Comparison of ENCODE assay signal across 8 mouse cellular contexts in genomic region chr12:86823488-86823854, GRCm38 (mm10).
A peak's percentile ranks its signal among the peaks of the same experiment; 100 is the strongest.
DNase-seq lines count a peak whose midpoint lies in the region; ATAC-seq and TF ChIP-seq lines count a peak whose summit lies in the region.

No protein-coding gene starts in this region.

- WGBS in embryonic facial prominence, embryonic 11.5 days: 53% methylated on average over 4 of the region's 4 CpGs
- WGBS in hindbrain, embryonic 16.5 days: 23% methylated on average over 4 of the region's 4 CpGs
- WGBS in midbrain, postnatal 0 days: 8% methylated on average over 4 of the region's 4 CpGs

- peak overlapping the region; percentile 39 for H3K4me3 ChIP-seq in layer of hippocampus, adult 2 months
- H3K4me3 ChIP-seq in embryonic facial prominence, embryonic 11.5 days (ENCODE audit: low read depth, low read length): no peak overlapping the region
- peak overlapping the region; percentile 21; the same call in 1 of the 2 replicates for H3K4me3 ChIP-seq in hindbrain, embryonic 16.5 days (ENCODE audit: low read length)
- H3K4me3 ChIP-seq in midbrain, postnatal 0 days (ENCODE audit: low read depth, low read length): peak overlapping the region; percentile 15; the same call in 1 of the 2 replicates

- H3K4me2 ChIP-seq in embryonic facial prominence, embryonic 11.5 days (ENCODE audit: low read depth, low read length): peak overlapping the region; percentile 14
- peak overlapping the region; percentile 48 for H3K4me2 ChIP-seq in hindbrain, embryonic 16.5 days (ENCODE audit: low read length)
- peak overlapping the region; percentile 36; the same call in 1 of the 2 replicates for H3K4me2 ChIP-seq in midbrain, postnatal 0 days (ENCODE audit: low read depth, low read length, poor library complexity, severe bottlenecking)

- peak overlapping the region; percentile 56 for H3K9ac ChIP-seq in embryonic facial prominence, embryonic 11.5 days (replicated peaks; ENCODE audit: low read length)
- peak overlapping the region; percentile 69 for H3K9ac ChIP-seq in hindbrain, embryonic 16.5 days (ENCODE audit: low read depth, low read length)
- peak overlapping the region; percentile 46 for H3K9ac ChIP-seq in midbrain, postnatal 0 days (replicated peaks; ENCODE audit: low read length, poor library complexity, severe bottlenecking)

- TF ChIP-seq CTCF in layer of hippocampus, adult 2 months (conservative IDR thresholded peaks at IDR 0.05): no peak
- TF ChIP-seq CTCF in midbrain, postnatal 0 days (IDR thresholded peaks at IDR 0.05): no peak

- peak overlapping the region; percentile 92 for H3K27ac ChIP-seq in layer of hippocampus, adult 2 months
- peak overlapping the region; percentile 96 for H3K27ac ChIP-seq in embryonic facial prominence, embryonic 11.5 days (replicated peaks; ENCODE audit: low read depth, low read length)
- peak overlapping the region; percentile 99 for H3K27ac ChIP-seq in hindbrain, embryonic 16.5 days (ENCODE audit: low read depth, low read length)
- H3K27ac ChIP-seq in midbrain, postnatal 0 days (ENCODE audit: low read depth, low read length): peak overlapping the region; percentile 98

- no peaks in the 10 kb centered on the region for H3K9me3 ChIP-seq in embryonic facial prominence, embryonic 11.5 days (replicated peaks; ENCODE audit: control insufficient read depth, low read length)
- H3K9me3 ChIP-seq in hindbrain, embryonic 16.5 days (ENCODE audit: control insufficient read depth, low read length): no peaks in the 10 kb centered on the region
- H3K9me3 ChIP-seq in midbrain, postnatal 0 days (ENCODE audit: low read length): no peaks in the 10 kb centered on the region

- no peak for DNase-seq in layer of hippocampus, adult 2 months (ENCODE audit: low spot score in 2 of 2)
- no peak for DNase-seq in layer of hippocampus, postnatal 25 days (ENCODE audit: extremely low spot score in 1 of 2, low spot score in 1 of 2)
- DNase-seq in embryonic facial prominence, embryonic 11.5 days (ENCODE audit: low spot score): no peak
- DNase-seq in midbrain, postnatal 0 days (ENCODE audit: low spot score): no peak
- DNase-seq in right cerebral cortex, postnatal 25 days: no peak
- DNase-seq in right cerebral cortex, postnatal 14 days: no peak
- no peak for DNase-seq in cerebellum, postnatal 4 days (ENCODE audit: low spot score in 2 of 2)

- H3K36me3 ChIP-seq in embryonic facial prominence, embryonic 11.5 days (replicated peaks; ENCODE audit: control insufficient read depth, insufficient read depth, low read depth, low read length): no peaks in the 10 kb centered on the region
- H3K36me3 ChIP-seq in hindbrain, embryonic 16.5 days (ENCODE audit: control insufficient read depth, insufficient read depth, low read length): no peaks in the 10 kb centered on the region
- no peaks in the 10 kb centered on the region for H3K36me3 ChIP-seq in midbrain, postnatal 0 days (ENCODE audit: insufficient read depth, low read length)

- H3K27me3 ChIP-seq in embryonic facial prominence, embryonic 11.5 days (ENCODE audit: control insufficient read depth, insufficient read depth, low read length): no peaks in the 10 kb centered on the region
- H3K27me3 ChIP-seq in hindbrain, embryonic 16.5 days (replicated peaks; ENCODE audit: control insufficient read depth, insufficient read depth, low read length): no peaks in the 10 kb centered on the region
- no peaks in the 10 kb centered on the region for H3K27me3 ChIP-seq in midbrain, postnatal 0 days (ENCODE audit: insufficient read depth, low read length)

- peaks cover 5% of the 10 kb centered on the region for H3K4me1 ChIP-seq in embryonic facial prominence, embryonic 11.5 days (ENCODE audit: control insufficient read depth, insufficient read depth, low read length)
- peaks cover 41% of the 10 kb centered on the region for H3K4me1 ChIP-seq in hindbrain, embryonic 16.5 days (ENCODE audit: control insufficient read depth, insufficient read depth, low read depth, low read length)
- peaks cover 21% of the 10 kb centered on the region; the same call in 1 of the 2 replicates for H3K4me1 ChIP-seq in midbrain, postnatal 0 days (ENCODE audit: insufficient read depth, low read length)

- ATAC-seq in embryonic facial prominence, embryonic 11.5 days (replicated peaks; ENCODE audit: insufficient number of reproducible peaks, low FRiP score, low TSS enrichment, low read depth): no peak
- ATAC-seq in hindbrain, embryonic 16.5 days: no peak
- 0 out of 2 replicates have a peak, but pooled peaks have one; percentile 11 for ATAC-seq in midbrain, postnatal 0 days (ENCODE audit: low FRiP score)
